Mouse (Mus musculus) layer of hippocampus, adult 9-10 months (tissue): ENCODE data around the gene Exoc3l4.

Source experiments
- DNase-seq: peaks from one replicate; pipeline ENCODE4 v3.0.0; 2022; ENCODE audit warnings: low spot score

Exoc3l4 gene

DNA sequence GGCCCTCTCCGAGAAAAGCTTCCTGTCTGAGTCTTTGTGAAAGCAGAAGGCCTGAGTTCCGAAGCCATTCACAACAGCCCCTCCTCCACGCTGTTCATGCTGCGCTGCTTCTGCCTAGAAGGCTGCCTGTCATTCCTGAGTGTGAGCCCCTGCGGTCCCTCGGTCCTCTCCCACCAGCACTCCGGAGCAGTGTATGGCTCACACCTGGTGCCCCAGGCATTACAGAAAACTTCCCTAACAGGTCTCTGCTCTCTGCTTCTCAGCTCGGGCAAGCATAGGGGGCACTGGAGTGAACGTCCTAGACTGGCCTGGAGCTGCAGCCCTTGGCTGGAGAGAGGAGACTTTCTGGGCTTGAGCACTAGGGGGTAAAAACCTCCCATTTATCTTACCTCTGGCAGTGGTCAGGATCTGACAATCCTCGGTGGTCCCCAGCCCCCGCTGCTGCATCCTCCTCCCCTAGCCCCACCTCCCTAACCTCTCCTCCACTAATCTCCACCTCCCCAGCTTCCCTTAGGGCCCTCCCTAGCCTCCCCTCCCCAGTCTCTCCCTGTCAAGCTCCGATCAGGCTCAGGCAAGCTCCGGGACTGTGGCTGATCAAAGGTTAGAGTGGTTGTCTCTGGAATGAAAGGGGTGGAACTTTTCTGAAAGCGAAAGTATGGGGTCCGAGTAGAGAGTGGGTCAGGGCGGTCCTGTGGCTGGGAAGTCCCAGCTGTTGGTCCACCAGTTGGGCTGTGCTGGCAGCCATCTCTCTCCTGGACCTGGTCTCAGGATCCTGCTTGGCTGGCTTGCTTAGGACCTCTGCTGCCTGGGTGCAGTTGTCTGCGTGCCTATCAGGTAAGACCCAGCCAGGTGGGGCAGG is at the start of gene Exoc3l4:
TSS of gene Exoc3l4 (plus strand) at position 97 of the 859 bp plus-strand sequence.
- no peak for DNase-seq

DNA sequence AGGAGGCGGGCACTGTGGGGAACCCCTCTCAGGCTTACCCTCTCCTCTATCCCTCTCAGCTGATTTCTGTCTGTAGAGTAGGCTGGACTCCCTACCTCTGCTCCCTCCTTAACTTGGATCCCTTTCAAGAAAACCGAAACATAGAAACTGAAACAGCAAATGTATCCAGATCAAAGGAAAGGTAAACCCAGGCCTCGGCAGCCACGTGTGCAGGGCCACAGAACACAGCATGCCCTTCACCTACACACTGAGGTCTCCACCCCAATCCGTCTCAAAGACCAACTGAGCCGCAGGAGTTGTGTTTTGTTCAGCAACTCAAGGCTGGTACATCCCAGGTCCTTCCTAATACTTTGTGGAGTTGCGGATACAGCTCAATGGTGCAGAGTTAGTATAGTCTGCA is 49.8 kb upstream of the Exoc3l4 start:
- DNase-seq, result no peak

DNA sequence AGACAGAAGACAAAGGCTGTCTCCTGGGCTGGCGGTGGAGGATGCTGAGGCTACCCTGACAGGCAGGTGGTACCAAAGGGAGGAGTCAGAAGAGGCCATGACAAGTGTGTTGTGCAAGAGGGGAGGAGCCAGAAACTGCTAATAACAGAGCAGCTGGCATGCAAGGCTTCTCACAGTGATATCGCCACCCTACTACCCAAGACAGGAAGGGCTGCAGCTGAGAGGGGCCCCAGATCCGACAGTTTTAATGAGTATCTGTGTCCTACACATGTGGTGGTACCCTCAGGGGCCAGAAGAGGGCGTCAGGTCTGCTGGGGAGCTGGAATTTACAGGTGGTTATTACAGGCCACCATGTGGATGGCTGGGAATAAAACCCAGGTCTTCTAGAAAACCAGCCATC is 46.6 kb upstream of the Exoc3l4 start:
- DNase-seq, result no peak

GRCm38 (mm10) chr12:111371905-111372304 is 44.9 kb upstream of the Exoc3l4 start:
- DNase-seq, result no peak

DNA sequence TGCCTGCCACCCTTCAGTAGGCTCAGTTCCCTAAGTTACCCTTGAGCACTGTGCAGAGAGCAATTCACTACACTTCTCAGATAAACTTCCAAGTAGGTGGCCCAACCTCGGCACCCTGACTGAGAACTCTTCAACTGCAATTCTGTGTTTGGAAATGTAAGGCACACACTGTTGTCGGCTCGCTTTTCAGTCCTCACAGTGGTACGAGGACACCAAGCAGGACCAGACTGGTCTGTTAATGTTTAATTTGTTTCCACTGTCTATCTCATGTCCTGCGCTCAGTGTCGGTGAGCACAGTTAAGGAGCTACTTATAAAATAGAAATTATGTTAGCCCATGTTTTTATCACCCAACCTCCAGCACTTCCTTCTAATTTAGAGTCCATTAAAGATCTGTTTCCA is 43.4 kb upstream of the Exoc3l4 start:
- no peak for DNase-seq

- no peak for DNase-seq
Observed at GRCm38 (mm10) chr12:111374727-111375126, 42.1 kb upstream of the Exoc3l4 start.

GRCm38 (mm10) chr12:111375559-111375958 is 41.3 kb upstream of the Exoc3l4 start:
- DNase-seq, result no peak

GRCm38 (mm10) chr12:111376053-111376452 is 40.8 kb upstream of the Exoc3l4 start:
- no peak for DNase-seq

GRCm38 (mm10) chr12:111376826-111377331 is 39.9 kb upstream of the Exoc3l4 start:
- DNase-seq, result no peak

DNA sequence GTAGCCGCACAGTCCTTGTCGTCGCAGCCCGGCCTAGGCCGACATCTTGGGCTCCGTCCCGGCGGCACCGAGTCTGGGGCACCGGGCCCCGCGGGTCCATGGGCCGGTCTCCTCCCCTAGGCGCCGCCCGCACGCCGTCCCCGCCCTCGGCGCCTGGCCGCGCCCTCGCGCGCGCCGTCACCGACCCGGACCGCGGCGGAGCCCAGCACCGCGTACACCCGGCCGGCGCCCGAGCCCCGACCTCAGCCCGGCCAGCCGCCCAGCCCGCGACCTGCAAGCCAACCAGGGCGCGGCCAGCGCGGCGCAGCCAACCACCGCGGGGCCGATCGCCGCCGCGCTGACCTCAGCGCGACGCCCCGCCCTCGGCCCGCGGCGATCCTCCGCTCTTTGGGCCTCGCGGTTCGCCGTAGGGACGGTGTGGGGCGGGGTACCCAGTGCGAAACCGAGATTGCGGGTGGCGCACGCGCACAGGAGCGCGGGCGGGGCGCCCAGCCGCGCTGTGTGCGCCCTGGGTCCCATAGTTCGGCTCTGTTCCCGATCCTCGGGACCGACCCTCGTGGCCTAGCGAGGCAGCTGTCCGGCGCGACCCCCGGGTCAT is 39.3 kb upstream of the Exoc3l4 start, which contains the start of gene Cdc42bpb:
TSS of gene Cdc42bpb (minus strand) at position 343 of the 598 bp plus-strand sequence.
- peak; percentile 79 for DNase-seq

- DNase-seq, result no peak
Observed at GRCm38 (mm10) chr12:111377986-111378490, 38.8 kb upstream of the Exoc3l4 start.

- no peak for DNase-seq
Observed at GRCm38 (mm10) chr12:111378812-111379211, 38.0 kb upstream of the Exoc3l4 start.

GRCm38 (mm10) chr12:111385883-111386641 is 30.8 kb upstream of the Exoc3l4 start:
- DNase-seq, result no peak

- no peak for DNase-seq
Observed at GRCm38 (mm10) chr12:111386642-111387120, 30.1 kb upstream of the Exoc3l4 start.

DNA sequence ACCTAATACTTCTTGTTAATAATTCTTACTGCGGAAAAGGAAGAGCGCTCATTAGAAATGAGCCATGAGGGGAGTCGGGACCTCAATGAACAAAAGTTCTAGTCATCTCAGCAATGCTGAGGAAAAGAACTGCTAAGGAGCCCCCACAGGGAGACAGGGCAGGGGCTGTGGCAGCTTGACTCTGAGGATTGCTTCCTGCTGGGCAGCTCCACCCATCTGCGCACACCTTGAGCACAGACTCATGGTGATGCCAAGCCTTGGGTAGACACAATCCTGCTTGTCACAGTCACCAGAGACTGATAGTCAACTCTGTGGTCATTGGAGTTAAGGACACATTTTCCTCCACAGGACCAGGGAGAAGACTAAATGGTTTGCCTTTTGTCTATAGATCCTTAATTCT is 29.7 kb upstream of the Exoc3l4 start:
- no peak for DNase-seq

- DNase-seq, result no peak
Observed at GRCm38 (mm10) chr12:111394008-111394407, 22.8 kb upstream of the Exoc3l4 start.

DNA sequence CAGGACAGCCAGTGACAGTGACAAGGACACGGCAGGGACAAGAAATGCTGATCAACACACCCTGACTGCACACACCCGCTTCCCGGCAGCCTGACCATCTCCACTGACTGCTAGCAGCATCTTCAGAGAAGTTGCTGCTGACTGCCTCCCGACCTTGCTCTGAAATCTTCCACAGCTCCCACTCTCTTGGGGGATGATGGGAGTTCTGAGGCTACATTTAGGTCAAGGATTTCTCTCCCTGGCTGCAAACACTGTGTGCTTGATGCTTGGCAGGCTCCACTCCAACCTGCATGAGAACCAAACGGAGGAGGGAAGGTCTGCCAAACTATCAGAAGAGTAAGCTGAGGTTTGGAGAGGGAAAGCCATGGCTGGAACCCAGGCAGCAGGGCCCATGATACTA is 19.8 kb upstream of the Exoc3l4 start:
- DNase-seq, result no peak

DNA sequence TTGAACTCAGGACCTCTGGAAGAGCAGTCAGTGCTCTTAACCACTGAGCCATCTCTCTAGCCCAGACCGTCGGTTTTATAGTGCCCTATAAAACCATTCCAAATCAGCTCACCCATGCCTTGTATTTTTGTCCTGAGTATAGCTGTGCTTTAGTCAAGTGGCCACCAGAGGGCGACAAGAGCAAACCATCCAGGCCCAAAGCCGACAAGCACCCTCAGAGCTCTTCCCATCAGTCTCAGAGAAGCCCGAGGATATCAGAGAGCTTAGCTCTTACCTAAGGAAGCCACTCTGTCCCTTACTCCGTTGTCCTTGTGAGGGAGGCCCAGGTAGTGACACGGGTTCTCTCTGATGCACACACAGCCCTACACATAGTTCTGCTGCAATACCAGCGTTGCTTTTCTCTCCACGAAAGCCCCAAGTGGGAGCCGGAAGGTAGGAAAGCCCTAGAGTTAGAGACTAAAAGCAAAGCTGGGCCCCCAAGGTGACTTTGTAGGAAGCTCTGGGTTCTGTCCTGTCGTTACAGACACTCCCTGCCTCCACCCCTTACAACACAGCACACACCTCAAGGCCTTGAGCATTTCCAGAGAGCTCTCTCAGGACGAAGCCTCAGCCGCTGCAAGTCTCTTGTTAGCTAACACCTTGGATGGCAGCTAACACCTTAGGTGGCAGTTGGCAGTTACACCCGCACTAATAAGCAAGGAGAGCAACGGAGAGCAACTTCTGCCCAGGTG is 15.2 kb upstream of the Exoc3l4 start:
- DNase-seq, result peak; percentile 68

DNA sequence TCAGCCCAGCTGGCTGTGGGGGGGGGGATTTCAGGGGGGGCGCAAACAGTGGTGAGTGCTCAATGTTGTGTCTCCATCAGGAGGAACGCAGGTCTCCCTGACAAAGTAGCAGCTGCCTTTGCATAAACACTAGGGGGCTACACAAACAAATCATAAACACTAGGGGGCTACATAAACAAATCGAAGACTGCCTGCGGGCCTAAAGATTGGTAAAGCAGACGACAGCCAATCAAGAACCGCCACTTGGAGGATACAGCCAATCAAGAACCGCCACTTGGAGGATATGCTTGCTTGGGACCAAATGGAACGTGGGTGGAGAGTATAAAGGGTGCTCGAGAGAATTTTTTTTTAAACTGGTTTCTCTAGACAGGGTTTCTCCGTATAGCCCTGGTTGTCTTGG is 11.9 kb upstream of the Exoc3l4 start:
- DNase-seq, result no peak

- DNase-seq, result no peak
Observed at GRCm38 (mm10) chr12:111406622-111407021, 10.2 kb upstream of the Exoc3l4 start, which contains the start of gene Lbhd2. Gene Lbhd2, plus strand, starts transcription at chr12:111406809.

DNA sequence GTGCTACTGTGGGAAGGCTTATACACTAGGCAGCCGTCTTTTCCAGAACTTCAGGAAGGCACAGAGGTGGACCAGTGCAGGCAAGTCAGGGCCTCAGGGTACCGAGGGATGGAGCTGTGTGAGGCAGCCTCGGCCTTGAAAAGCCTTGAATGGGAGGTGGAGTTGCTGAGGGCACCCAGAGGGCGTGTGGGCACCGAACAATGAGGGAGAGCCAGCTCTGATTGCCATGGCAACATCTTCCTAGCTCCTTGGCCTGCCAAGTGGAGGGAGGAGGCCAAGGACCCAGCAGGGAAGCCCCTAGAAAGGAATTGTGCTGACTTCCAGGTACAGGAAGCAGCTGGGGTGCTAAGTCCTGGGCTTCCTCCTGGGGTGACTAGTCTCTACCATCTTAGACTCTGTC is 7.2 kb upstream of the Exoc3l4 start:
- DNase-seq, result no peak
